Mouse (Mus musculus) left cerebral cortex, postnatal 4 days (tissue): ENCODE results near the gene Tns1. TPM values are rescaled to one million over a fixed set of nuclear protein-coding genes. Genes with fewer than 3 reads are reported as not detected.
"Not testable (repeated sequence)": the region's sequence is repeated elsewhere in the genome, so short reads cannot be mapped to it uniquely, and the experiment has no call there.

Experiments used
- DNase-seq: peaks from one replicate; pipeline ENCODE4 v3.0.0-alpha.2; 2022
- intact Hi-C: fragments of 180-260 bp; cut with DNase I; formaldehyde crosslinking; loops from one replicate; pipeline ENCODE4 v1.15.1; 2025
- total RNA-seq, 2 experiments: library from RNA; stranded (reverse); gene quantifications; 2 replicates each; pipeline ENCODE4 v1.2.3; 2021

Gene Tns1
- total RNA-seq, 2 experiments from 2014 or later: 19.6 to 21.4 TPM

- intact Hi-C loops: loop anchor here (2.0 to 5.0 kb wide), 4 partner anchors 84 to 295 kb away; partner anchors contain the start of genes Rufy4 and Tns1
- peak; percentile 71 for DNase-seq
These were observed 221.9 kb downstream of the Tns1 start for GRCm38 (mm10) chr1:73902171-73902991.

- peak; percentile 65 for DNase-seq
- intact Hi-C loops: loop anchor here (5.0 kb wide), 2 partner anchors 176 to 296 kb away; no protein-coding TSS in a partner anchor
These were observed 222.8 kb downstream of the Tns1 start for GRCm38 (mm10) chr1:73901496-73901899.

GRCm38 (mm10) chr1:73895451-73895850, 228.8 kb downstream of the Tns1 start:
- intact Hi-C loops, DNase-seq: not testable (repeated sequence)

GRCm38 (mm10) chr1:73880731-73881130, 243.5 kb downstream of the Tns1 start:
- intact Hi-C loops: no loop called here

GRCm38 (mm10) chr1:73875676-73876218, 248.5 kb downstream of the Tns1 start:
- intact Hi-C loops: no loop called here
- DNase-seq: no peak

More at GRCm38 (mm10) chr1:73880731-73881130, 243.5 kb downstream of the Tns1 start:
- DNase-seq: no peak

- DNase-seq: no peak
- intact Hi-C loops: no loop called here
These were observed 259.9 kb downstream of the Tns1 start for GRCm38 (mm10) chr1:73864314-73864713.

GRCm38 (mm10) chr1:73863074-73863431, 261.2 kb downstream of the Tns1 start:
- intact Hi-C loops: no loop called here
- DNase-seq: no peak

GRCm38 (mm10) chr1:73862323-73863073, 261.8 kb downstream of the Tns1 start:
- DNase-seq: peak; percentile 70
- intact Hi-C loops: no loop called here

GRCm38 (mm10) chr1:73860421-73860820, 263.8 kb downstream of the Tns1 start:
- DNase-seq: no peak
- intact Hi-C loops: no loop called here

Other genes starting within 250 kb of the Tns1 start
- gene Rufy4, start 1.1 kb upstream of the Tns1 start, total RNA-seq: under 1 TPM in 1 of 2 experiments, not detected in 1; 0.20 TPM
- gene Cxcr2, start 29.5 kb upstream of the Tns1 start, total RNA-seq: under 1 TPM in 1 of 2 experiments, not detected in 1; 0.12 TPM
- gene Cxcr1, start 70.2 kb upstream of the Tns1 start, total RNA-seq: not detected
- 100 to 1,000 TPM; 333 to 372 TPM for gene Arpc2, start 111.6 kb upstream of the Tns1 start, total RNA-seq
- gene Gpbar1, start 154.1 kb upstream of the Tns1 start, total RNA-seq: not detected
- 100 to 1,000 TPM; 122 to 124 TPM for gene Aamp, start 160.3 kb upstream of the Tns1 start, total RNA-seq
- 10 to 100 TPM; 98.6 to 99.4 TPM for gene Pnkd, start 160.5 kb upstream of the Tns1 start, total RNA-seq
- 1 to 10 TPM; 5.2 to 5.3 TPM for gene Tmbim1, start 181.2 kb upstream of the Tns1 start, total RNA-seq
- 1 to 10 TPM in 1 of 2 experiments, under 1 TPM in 1; 0.74 to 1.1 TPM for gene Catip, start 237.7 kb upstream of the Tns1 start, total RNA-seq